Mouse (Mus musculus) ES-E14 (cell line): ENCODE data around the gene C1ql1. TPM values are rescaled to one million over a fixed set of nuclear protein-coding genes. Genes with fewer than 3 reads are reported as not detected.

Experiments
- DNase-seq: peaks from one replicate; pipeline ENCODE4 v3.0.0-alpha.2; 2013; ENCODE audit warnings: low read depth, low spot score
- H3K27ac ChIP-seq: 2 replicates; pipeline ENCODE4 v1.5.1; 2012; ENCODE audit warnings: low read depth, mild to moderate bottlenecking, low read length, moderate library complexity, mixed read lengths; ENCODE audit not compliant: poor library complexity, insufficient read depth, severe bottlenecking
- H3K36me3 ChIP-seq: 2 replicates; pipeline ENCODE4 v1.6.1; 2012; ENCODE audit warnings: mild to moderate bottlenecking, low read length, moderate library complexity, mixed read lengths; ENCODE audit not compliant: control insufficient read depth, poor library complexity, insufficient read depth, severe bottlenecking
- H3K4me1 ChIP-seq, 2 experiments: fragments of 150-350 bp in 1 of 2; sonication (generic) in 1 of 2; 2 replicates each; pipeline ENCODE4 v1.6.1; 2012; ENCODE audit warnings: low read length in 2 of 2, mild to moderate bottlenecking in 1 of 2, mixed read lengths in 1 of 2; ENCODE audit not compliant: control insufficient read depth in 2 of 2, insufficient read depth in 2 of 2, poor library complexity in 1 of 2
- H3K4me3 ChIP-seq, 2 experiments: fragments of 150-350 bp in 1 of 2; sonication (generic) in 1 of 2; 2 replicates each; pipeline ENCODE4 v1.5.1; 2012; ENCODE audit warnings: low read length in 2 of 2, low read depth in 1 of 2, mild to moderate bottlenecking in 1 of 2, mixed read lengths in 1 of 2; ENCODE audit not compliant: insufficient read depth in 1 of 2, poor library complexity in 1 of 2, severe bottlenecking in 1 of 2
- H3K9ac ChIP-seq: 2 replicates; pipeline ENCODE4 v1.6.1; 2012; ENCODE audit warnings: low read depth, mild to moderate bottlenecking, low read length, mixed read lengths; ENCODE audit not compliant: poor library complexity, insufficient read depth, severe bottlenecking
- H3K9me3 ChIP-seq: fragments of 150-350 bp; sonication (generic); 2 replicates; pipeline ENCODE4 v1.6.1; 2012; ENCODE audit warnings: low read depth, mild to moderate bottlenecking, low read length; ENCODE audit not compliant: control insufficient read depth, insufficient read depth
- CHD2 ChIP-seq: IDR thresholded peaks from 2 replicates; pipeline ENCODE4 v1.6.1; 2014; ENCODE audit warnings: mild to moderate bottlenecking, low read depth, low read length, inconsistent platforms
- HCFC1 ChIP-seq: IDR thresholded peaks from 2 replicates; pipeline ENCODE4 v1.6.1; 2012; ENCODE audit warnings: low read length, inconsistent platforms, borderline replicate concordance; ENCODE audit not compliant: insufficient read depth
- MAFK ChIP-seq: IDR thresholded peaks from 2 replicates; pipeline ENCODE4 v1.6.1; 2014; ENCODE audit warnings: mild to moderate bottlenecking, low read depth, low read length, inconsistent platforms; ENCODE audit not compliant: insufficient read depth
- ZC3H11A ChIP-seq: IDR thresholded peaks from 2 replicates; pipeline ENCODE4 v1.6.1; 2012; ENCODE audit warnings: low read depth, mild to moderate bottlenecking, inconsistent platforms, low read length, borderline replicate concordance
- ZNF384 ChIP-seq: IDR thresholded peaks from 2 replicates; pipeline ENCODE4 v1.6.1; 2012; ENCODE audit warnings: low read depth, low read length, inconsistent platforms
- in situ Hi-C, 2 experiments: fragments of 600-800 bp; cut with MboI; formaldehyde crosslinking; loops; one replicate each; pipeline ENCODE4 v1.15.1; 2025; ENCODE audit warnings: low sequenced_read_pairs in 2 of 2, inconsistent platforms in 1 of 2; ENCODE audit not compliant: unreplicated experiment in 2 of 2
- total RNA-seq: library from RNA; depleted of rRNA; stranded (reverse); fragments of 300-350 nt; gene quantifications from 2 replicates; pipeline ENCODE4 v1.2.3, GENCODE M21; 2012

Gene C1ql1
- total RNA-seq, 1 experiment: 3.3 TPM

DNA sequence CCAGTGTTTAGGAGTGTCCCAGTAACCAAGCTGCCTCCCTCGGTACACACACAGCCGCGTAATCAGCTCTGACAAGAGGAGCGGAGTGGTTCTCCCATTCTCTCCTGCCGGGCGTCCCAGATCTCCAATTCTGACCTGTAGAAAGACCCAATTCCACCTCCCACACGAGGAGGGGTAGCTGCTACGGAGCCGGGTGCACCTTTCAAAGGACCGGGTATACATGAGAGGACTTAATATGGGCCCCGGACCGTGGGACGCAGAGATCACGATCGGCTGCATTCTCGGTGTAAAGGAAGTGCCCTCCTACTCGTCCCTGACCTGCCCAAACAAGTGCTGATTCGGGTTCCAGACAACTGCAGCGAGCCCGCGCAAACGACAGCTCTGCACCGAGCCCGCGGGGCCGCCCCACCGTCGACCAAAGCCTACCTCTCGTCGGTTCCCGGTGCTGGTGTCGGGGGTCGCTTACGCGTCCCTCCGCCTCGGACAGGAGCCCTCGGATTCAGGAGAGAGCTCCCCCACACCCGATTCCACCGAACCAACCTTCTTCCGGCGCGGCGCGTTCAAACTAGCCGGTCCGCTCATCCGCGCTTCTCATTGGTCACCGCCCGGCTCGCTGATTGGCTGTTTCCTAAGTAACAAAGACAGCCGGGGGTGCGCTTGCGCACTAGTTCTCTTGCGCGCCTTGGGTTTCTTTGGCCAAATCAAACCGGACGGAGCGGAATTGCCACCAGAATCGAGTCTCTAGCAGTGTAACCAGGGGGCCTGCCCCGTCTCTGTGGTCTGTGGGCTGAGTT is 21.7 kb downstream of the C1ql1 start, which contains the start of gene Kif18b:
Kif18b (minus strand) TSS at position 568 of the 794 bp plus-strand sequence.
- Histone ChIP-seq H3K27ac (peak within 1 kb of the TSS; percentile 99), H3K9me3 (no peaks in the 10 kb centered on the region), H3K36me3 (peaks cover 14% of the 10 kb centered on the region; the same call in 1 of the 2 replicates), H3K4me3 (peak within 1 kb of the TSS; percentile 90 to 95), H3K4me1 (peaks cover 0 to 1% of the 10 kb centered on the region in 2 experiments; a peak in 1 of 4 replicates), H3K9ac (peak within 1 kb of the TSS; percentile 94)
- peak; percentile 99 for DNase-seq
- in situ Hi-C loops: no loop called here
- TF ChIP-seq CHD2 (peak; percentile 70; the same call in 1 of the 2 replicates), MAFK (no peak)

DNA sequence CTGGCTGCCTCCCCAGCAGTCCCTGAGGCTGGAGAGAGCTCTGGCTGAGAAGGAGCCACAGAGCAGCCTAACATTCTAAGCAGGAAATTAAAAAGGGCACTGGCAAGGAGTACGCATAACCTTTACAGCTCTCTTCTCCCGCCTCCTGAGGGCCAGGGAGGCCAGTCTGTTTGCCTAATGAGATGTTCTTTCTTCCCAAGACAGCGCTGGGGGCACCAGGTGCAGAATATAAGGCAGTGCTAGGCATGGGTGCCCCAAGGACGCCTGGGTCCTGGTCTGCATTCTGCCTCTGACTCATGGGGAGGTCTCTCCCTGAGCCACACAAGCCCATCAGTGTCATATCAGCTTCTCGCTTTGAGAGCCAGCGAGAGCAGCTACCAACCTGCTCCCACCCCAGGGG is 25.0 kb downstream of the C1ql1 start:
- TF ChIP-seq ZC3H11A (no peak), CHD2 (no peak), HCFC1 (no peak), MAFK (no peak), ZNF384 (no peak)
- Histone ChIP-seq H3K9me3 (no peaks in the 10 kb centered on the region), H3K36me3 (peaks cover 14% of the 10 kb centered on the region; the same call in 1 of the 2 replicates), H3K27ac (no peak overlapping the region), H3K4me1 (peaks cover 0 to 1% of the 10 kb centered on the region in 2 experiments; a peak in 1 of 4 replicates), H3K4me3 (no peak overlapping the region), H3K9ac (no peak overlapping the region)
- no peak for DNase-seq
- in situ Hi-C loops: no loop called here

DNA sequence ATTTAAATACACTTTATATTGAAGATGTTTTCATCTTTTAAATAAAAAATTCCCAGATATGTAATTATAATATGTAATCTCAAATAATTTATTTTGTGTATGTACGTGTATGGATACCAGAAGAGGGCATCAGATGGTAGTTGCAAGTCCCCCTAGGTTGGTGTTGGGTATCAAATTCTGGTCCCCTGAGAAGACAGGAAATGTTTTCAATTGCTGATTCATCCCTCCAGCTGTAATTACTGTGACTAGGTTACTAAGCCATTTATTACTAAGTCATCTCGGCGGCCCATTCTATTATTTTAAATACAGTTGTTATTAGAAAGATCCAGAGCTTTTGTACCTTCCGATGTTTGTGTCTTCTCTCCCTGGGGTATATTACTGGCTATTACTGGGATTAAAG is 28.4 kb downstream of the C1ql1 start:
- no peaks in the 10 kb centered on the region for H3K9me3 ChIP-seq
- H3K4me1 ChIP-seq: no peaks in the 10 kb centered on the region; a peak in 1 of 4 replicates
- TF ChIP-seq ZNF384 (no peak), MAFK (no peak), HCFC1 (no peak), ZC3H11A (no peak), CHD2 (no peak)
- DNase-seq: no peak
- in situ Hi-C loops: no loop called here
- H3K27ac ChIP-seq: no peak overlapping the region
- H3K9ac ChIP-seq: no peak overlapping the region
- no peak overlapping the region for H3K4me3 ChIP-seq
- H3K36me3 ChIP-seq: peaks cover 47% of the 10 kb centered on the region

DNA sequence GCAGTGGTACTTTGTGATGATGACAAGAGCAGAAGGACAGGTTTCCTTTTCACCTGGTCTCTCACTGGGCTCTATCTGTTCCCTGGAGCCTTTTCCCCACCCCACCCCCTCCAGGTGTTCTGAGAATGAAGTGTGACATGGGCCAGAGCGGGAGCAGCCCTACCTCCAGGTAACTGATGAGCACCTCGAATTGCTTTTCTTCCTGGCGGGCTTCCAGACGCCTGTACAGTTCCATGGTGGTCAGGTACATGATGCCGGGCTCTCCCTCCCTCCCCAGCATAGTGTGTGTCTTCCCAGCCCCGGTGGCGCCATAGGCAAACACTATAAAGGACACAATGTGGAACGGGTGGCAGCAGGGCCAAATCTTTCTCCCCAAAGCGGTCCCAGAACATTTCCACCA is 31.1 kb downstream of the C1ql1 start:
- Histone ChIP-seq H3K27ac (no peak overlapping the region), H3K9me3 (no peaks in the 10 kb centered on the region), H3K36me3 (peaks cover 57% of the 10 kb centered on the region), H3K4me3 (no peak overlapping the region), H3K9ac (no peak overlapping the region), H3K4me1 (no peaks in the 10 kb centered on the region)
- in situ Hi-C loops: no loop called here
- TF ChIP-seq HCFC1: no peak
- no peak for TF ChIP-seq ZC3H11A
- DNase-seq: no peak

DNA sequence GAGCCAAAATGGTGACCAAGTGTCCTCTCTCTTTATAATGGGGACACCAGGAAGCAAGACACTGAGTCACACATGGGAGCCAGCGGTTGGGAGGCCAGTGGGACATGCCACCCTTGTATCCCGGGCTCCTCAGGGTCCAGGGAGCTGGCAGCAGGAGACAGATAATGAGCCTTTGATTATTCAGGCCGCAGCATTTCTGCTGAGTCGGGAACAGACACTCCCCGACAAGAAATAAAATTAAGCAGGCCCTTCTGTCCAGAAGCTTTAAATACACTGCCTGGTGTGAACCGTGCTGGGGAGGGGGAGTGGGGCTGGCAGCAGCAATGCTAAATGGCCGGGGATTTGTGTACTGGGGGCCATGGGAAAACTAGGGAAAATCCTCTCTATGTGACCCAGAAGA is 35.1 kb downstream of the C1ql1 start:
- no peaks in the 10 kb centered on the region for H3K9me3 ChIP-seq
- peaks cover 94% of the 10 kb centered on the region for H3K36me3 ChIP-seq
- in situ Hi-C loops: no loop called here
- H3K27ac ChIP-seq: no peak overlapping the region
- H3K4me1 ChIP-seq: no peaks in the 10 kb centered on the region
- DNase-seq: no peak
- TF ChIP-seq ZC3H11A (no peak), MAFK (0 out of 2 replicates have a peak, but pooled peaks have one; percentile 15), CHD2 (no peak), ZNF384 (no peak)
- H3K9ac ChIP-seq: no peak overlapping the region
- no peak overlapping the region for H3K4me3 ChIP-seq
